Comparison of ENCODE assay signal across 7 mouse cellular contexts in the genomic region with DNA sequence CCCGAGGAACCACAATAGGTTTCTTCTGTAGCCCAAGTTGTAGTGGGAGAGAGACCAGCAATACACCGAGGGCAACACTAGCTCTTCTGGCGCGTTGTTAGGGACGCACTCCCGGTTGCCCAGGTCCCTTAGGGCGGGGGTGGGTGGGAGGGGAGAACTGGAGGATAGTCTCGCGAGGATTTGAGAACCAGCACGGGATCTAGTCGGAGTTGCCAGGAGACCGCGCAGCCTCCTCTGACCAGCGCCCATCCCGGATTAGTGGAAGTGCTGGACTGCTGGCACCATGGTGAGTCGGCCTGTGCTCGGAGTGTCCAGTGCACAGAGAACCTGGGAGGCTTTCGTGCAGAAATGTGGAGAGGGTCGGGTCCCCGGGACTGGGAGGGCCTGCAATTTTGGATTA. TPM values are rescaled to one million over a fixed set of nuclear protein-coding genes. Genes with fewer than 3 reads are reported as not detected.
A peak's percentile ranks its signal among the peaks of the same experiment; 100 is the strongest.
DNase-seq lines count a peak whose midpoint lies in the region; ATAC-seq and TF ChIP-seq lines count a peak whose summit lies in the region.

A gene (plus strand): TSS at position 168 of the 400 bp plus-strand sequence.

- H3K27me3 ChIP-seq in embryonic facial prominence, embryonic 12.5 days = peaks cover 7% of the 10 kb centered on the region
- peaks cover 3% of the 10 kb centered on the region; the same call in 1 of the 2 replicates for H3K27me3 ChIP-seq in kidney, adult 2 months (replicated peaks; ENCODE audit: control insufficient read depth, insufficient read depth, low read length)
- H3K27me3 ChIP-seq in limb, embryonic 12.5 days = peaks cover 33% of the 10 kb centered on the region; the same call in 1 of the 2 replicates
- H3K27me3 ChIP-seq in midbrain, embryonic 15.5 days (replicated peaks) = no peaks in the 10 kb centered on the region
- H3K27me3 ChIP-seq in spleen, adult 2 months (ENCODE audit: control insufficient read depth, insufficient read depth, low read length) = peaks cover 19% of the 10 kb centered on the region

- H3K9me3 ChIP-seq in embryonic facial prominence, embryonic 12.5 days = no peaks in the 10 kb centered on the region
- no peaks in the 10 kb centered on the region for H3K9me3 ChIP-seq in limb, embryonic 12.5 days
- H3K9me3 ChIP-seq in midbrain, embryonic 15.5 days = no peaks in the 10 kb centered on the region

- 0% methylated on average over 20 of the region's 20 CpGs for WGBS in embryonic facial prominence, embryonic 12.5 days
- WGBS in kidney, adult 2 months = under 1% methylated on average over 20 of the region's 20 CpGs
- under 1% methylated on average over 20 of the region's 20 CpGs for WGBS in limb, embryonic 12.5 days
- WGBS in midbrain, embryonic 15.5 days = 0% methylated on average over 20 of the region's 20 CpGs
- WGBS in spleen, adult 2 months = 1% methylated on average over 20 of the region's 20 CpGs

- H3K9ac ChIP-seq in embryonic facial prominence, embryonic 12.5 days = peak within 1 kb of the TSS; percentile 85
- H3K9ac ChIP-seq in limb, embryonic 12.5 days (replicated peaks) = peak within 1 kb of the TSS; percentile 79
- H3K9ac ChIP-seq in midbrain, embryonic 15.5 days = peak within 1 kb of the TSS; percentile 83

- H3K36me3 ChIP-seq in embryonic facial prominence, embryonic 12.5 days = peaks cover 23% of the 10 kb centered on the region
- no peaks in the 10 kb centered on the region for H3K36me3 ChIP-seq in kidney, adult 2 months (ENCODE audit: control insufficient read depth, insufficient read depth, low read length)
- H3K36me3 ChIP-seq in limb, embryonic 12.5 days = peaks cover 32% of the 10 kb centered on the region
- peaks cover 7% of the 10 kb centered on the region; the same call in 1 of the 2 replicates for H3K36me3 ChIP-seq in midbrain, embryonic 15.5 days (replicated peaks)
- no peaks in the 10 kb centered on the region for H3K36me3 ChIP-seq in spleen, adult 2 months (ENCODE audit: control insufficient read depth, insufficient read depth, low read length)

- peak; percentile 84 for ATAC-seq in embryonic facial prominence, embryonic 12.5 days (ENCODE audit: insufficient number of reproducible peaks, insufficient read depth, low FRiP score, low TSS enrichment)
- ATAC-seq in limb, embryonic 12.5 days (ENCODE audit: insufficient number of reproducible peaks, insufficient read depth, low FRiP score, low TSS enrichment, low read depth) = peak; percentile 78
- peak; percentile 87 for ATAC-seq in midbrain, embryonic 15.5 days (replicated peaks)

- peaks cover 24% of the 10 kb centered on the region for H3K4me1 ChIP-seq in embryonic facial prominence, embryonic 12.5 days
- H3K4me1 ChIP-seq in kidney, adult 2 months (ENCODE audit: control insufficient read depth, insufficient read depth, low read length) = peaks cover 9% of the 10 kb centered on the region; the same call in 1 of the 2 replicates
- peaks cover 25% of the 10 kb centered on the region for H3K4me1 ChIP-seq in limb, embryonic 12.5 days (replicated peaks)
- H3K4me1 ChIP-seq in midbrain, embryonic 15.5 days = peaks cover 29% of the 10 kb centered on the region
- peaks cover 13% of the 10 kb centered on the region for H3K4me1 ChIP-seq in spleen, adult 2 months (ENCODE audit: control insufficient read depth, insufficient read depth, insufficient read length)

- DNase-seq in adrenal gland, postnatal 25 days = peak; percentile 89
- DNase-seq in heart, adult 18-20 months = peak; percentile 91 to 94
- DNase-seq in kidney, adult 2 months = peak; percentile 96
- peak; percentile 66 to 71 for DNase-seq in spleen, adult 2 months (ENCODE audit: low read depth in 1 of 2, low spot score in 2 of 2)

- peak within 1 kb of the TSS; percentile 93 for H3K4me2 ChIP-seq in embryonic facial prominence, embryonic 12.5 days (replicated peaks)
- peak within 1 kb of the TSS; percentile 84 for H3K4me2 ChIP-seq in limb, embryonic 12.5 days
- H3K4me2 ChIP-seq in midbrain, embryonic 15.5 days = peak within 1 kb of the TSS; percentile 80

- no peak within 1 kb of the TSS for H3K27ac ChIP-seq in embryonic facial prominence, embryonic 12.5 days
- H3K27ac ChIP-seq in kidney, adult 2 months (ENCODE audit: insufficient read depth, low read depth, low read length) = no peak within 1 kb of the TSS
- H3K27ac ChIP-seq in limb, embryonic 12.5 days = no peak within 1 kb of the TSS
- H3K27ac ChIP-seq in midbrain, embryonic 15.5 days = peak within 1 kb of the TSS; percentile 74
- H3K27ac ChIP-seq in spleen, adult 2 months (ENCODE audit: insufficient read depth, low read length) = no peak within 1 kb of the TSS

- peak within 1 kb of the TSS; percentile 79 for H3K4me3 ChIP-seq in embryonic facial prominence, embryonic 12.5 days
- H3K4me3 ChIP-seq in kidney, adult 2 months (ENCODE audit: insufficient read depth, low read depth, low read length) = peak within 1 kb of the TSS; percentile 53
- H3K4me3 ChIP-seq in limb, embryonic 12.5 days (replicated peaks) = peak within 1 kb of the TSS; percentile 66
- H3K4me3 ChIP-seq in midbrain, embryonic 15.5 days = peak within 1 kb of the TSS; percentile 64
- H3K4me3 ChIP-seq in spleen, adult 2 months (ENCODE audit: extremely low read depth, insufficient read depth, insufficient read length) = peak within 1 kb of the TSS; percentile 79

- no peak for TF ChIP-seq POLR2A in kidney, adult 2 months (IDR thresholded peaks at IDR 0.05; ENCODE audit: low read depth, low read length)
- no peak for TF ChIP-seq POLR2A in spleen, adult 2 months (IDR thresholded peaks at IDR 0.05; ENCODE audit: low read depth, low read length)

- peak; percentile 41; the same call in 1 of the 2 replicates for TF ChIP-seq CTCF in kidney, adult 2 months (conservative IDR thresholded peaks at IDR 0.05; ENCODE audit: insufficient read depth, insufficient read length, low read depth, low read length)
- no peak for TF ChIP-seq CTCF in spleen, adult 2 months (IDR thresholded peaks at IDR 0.05; ENCODE audit: extremely low read depth, insufficient read depth, insufficient read length, insufficient replicate concordance)

RNA-seq across cellular contexts. Expression of the gene that starts here (rescaled TPM):
- 16.7 and 18.1 TPM in 2 replicates for total RNA-seq in adrenal gland, postnatal 25 days (2021)
- 37.4 and 40.6 TPM in 2 replicates for polyA plus RNA-seq in embryonic facial prominence, embryonic 12.5 days (2016; fragmentation: Nextera tagmentation; extraction: Ambion mirVana)
- 1 to 10 TPM; 3.2 to 4.0 TPM for total RNA-seq in heart, adult 18-20 months (2021)
- 8.4 and 9.3 TPM in 2 replicates for polyA plus RNA-seq in kidney, adult 2 months (2012; rRNA removed)
- 38.8 and 41.1 TPM in 2 replicates for polyA plus RNA-seq in limb, embryonic 12.5 days (2016; fragmentation: Nextera tagmentation; extraction: Ambion mirVana)
- 44.4 and 45.6 TPM in 2 replicates for polyA plus RNA-seq in midbrain, embryonic 15.5 days (2015; fragmentation: Nextera tagmentation; extraction: Ambion mirVana)
- polyA plus RNA-seq in spleen, adult 2 months (2012; rRNA removed) = 2.3 and 2.8 TPM in 2 replicates
